Mouse (Mus musculus) cortical plate, adult 2 months (tissue): ENCODE results near the gene Kif5a. TPM values are rescaled to one million over a fixed set of nuclear protein-coding genes. Genes with fewer than 3 reads are reported as not detected.

Experiments used
- H3K27ac ChIP-seq: fragments of 200-500 bp; 2 replicates; pipeline ENCODE4 v1.5.1; 2012; ENCODE audit warnings: low read length, control low read depth, inconsistent platforms; ENCODE audit not compliant: insufficient read depth
- H3K4me1 ChIP-seq: fragments of 200-500 bp; 2 replicates; pipeline ENCODE4 v1.6.1; 2011; ENCODE audit warnings: low read length; ENCODE audit not compliant: control insufficient read depth, insufficient read depth
- H3K4me3 ChIP-seq: fragments of 200-500 bp; 2 replicates; pipeline ENCODE4 v1.5.1; 2011; ENCODE audit warnings: mild to moderate bottlenecking, low read length, control low read depth; ENCODE audit not compliant: insufficient read depth
- CTCF ChIP-seq: fragments of 200-500 bp; IDR thresholded peaks from 2 replicates; pipeline ENCODE4 v1.5.1; 2011; ENCODE audit warnings: mild to moderate bottlenecking, control low read depth, low read length; ENCODE audit not compliant: insufficient read depth; ENCODE audit errors: extremely low read depth
- POLR2A ChIP-seq: fragments of 200-500 bp; IDR thresholded peaks from 2 replicates; pipeline ENCODE4 v1.6.1; 2011; ENCODE audit warnings: mild to moderate bottlenecking, low read length, control low read depth; ENCODE audit not compliant: insufficient read depth; ENCODE audit errors: extremely low read depth
- polyA plus RNA-seq: library from polyadenylated mRNA; depleted of rRNA; stranded (reverse); fragments of >200 nt; gene quantifications from 2 replicates; pipeline ENCODE4 v1.2.3, GENCODE M21; 2012

Gene Kif5a
- polyA plus RNA-seq, 1 experiment: 1,251 TPM

DNA sequence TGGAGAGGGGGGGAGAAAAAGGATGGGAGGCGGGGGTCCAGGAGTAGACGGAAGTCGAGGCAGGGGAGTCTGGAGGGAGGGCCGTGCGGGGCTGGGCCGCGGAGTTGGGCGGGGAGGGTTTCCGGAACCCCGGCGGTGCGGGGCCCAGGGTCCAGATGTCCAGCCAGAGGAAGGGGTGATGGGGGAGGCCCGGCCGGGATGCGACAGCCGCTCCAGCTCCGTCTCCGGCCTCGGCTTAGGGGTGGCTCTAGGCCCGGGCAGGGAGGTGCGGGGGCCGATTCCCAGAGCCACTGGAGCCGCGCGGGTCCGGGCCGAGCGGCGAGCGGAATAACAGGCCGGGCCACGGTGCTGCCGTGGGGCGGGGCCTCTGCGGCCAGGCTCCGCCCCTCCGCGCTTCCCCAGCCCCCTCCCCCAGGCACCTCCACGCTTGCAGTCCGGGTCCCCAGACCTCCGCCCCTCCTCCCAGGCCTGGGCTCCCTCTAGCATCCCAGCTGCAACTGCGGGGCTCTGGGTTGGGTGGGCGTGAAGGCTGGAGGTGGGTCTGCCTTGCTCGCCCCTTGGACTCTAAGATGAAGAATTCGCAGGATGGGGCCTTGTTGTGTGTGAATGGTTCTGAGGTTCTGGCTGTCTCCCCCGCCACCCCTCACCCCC, 74.6 kb downstream of the Kif5a start:
- Histone ChIP-seq H3K27ac (peak overlapping the region; percentile 85; the same call in 1 of the 2 replicates), H3K4me1 (peaks cover 3% of the 10 kb centered on the region), H3K4me3 (peak overlapping the region; percentile 68)
- TF ChIP-seq POLR2A: peak; percentile 32; the same call in 1 of the 2 replicates
- no peak for TF ChIP-seq CTCF

DNA sequence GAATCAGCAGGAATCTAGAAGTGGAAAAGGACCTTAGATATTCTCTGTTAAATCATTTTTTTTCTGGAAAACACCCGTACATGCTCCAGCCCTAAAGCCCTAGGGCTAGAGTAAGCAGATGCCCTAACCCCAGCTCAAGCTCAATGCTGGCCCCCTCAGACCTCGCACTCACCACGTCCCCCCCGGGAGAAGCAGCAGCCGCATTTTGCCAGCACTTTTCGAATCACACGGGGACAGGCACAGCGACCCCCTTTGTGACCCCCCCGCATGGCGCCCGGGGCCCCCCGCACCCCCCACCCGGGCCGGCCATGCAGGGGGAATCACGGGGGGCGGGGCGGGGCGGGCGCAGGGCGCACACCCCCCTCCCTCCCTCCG, 75.1 kb downstream of the Kif5a start:
- peak overlapping the region; percentile 74; the same call in 1 of the 2 replicates for H3K27ac ChIP-seq
- peaks cover 3% of the 10 kb centered on the region for H3K4me1 ChIP-seq
- H3K4me3 ChIP-seq: peak overlapping the region; percentile 68
- TF ChIP-seq CTCF (no peak), POLR2A (no peak)

DNA sequence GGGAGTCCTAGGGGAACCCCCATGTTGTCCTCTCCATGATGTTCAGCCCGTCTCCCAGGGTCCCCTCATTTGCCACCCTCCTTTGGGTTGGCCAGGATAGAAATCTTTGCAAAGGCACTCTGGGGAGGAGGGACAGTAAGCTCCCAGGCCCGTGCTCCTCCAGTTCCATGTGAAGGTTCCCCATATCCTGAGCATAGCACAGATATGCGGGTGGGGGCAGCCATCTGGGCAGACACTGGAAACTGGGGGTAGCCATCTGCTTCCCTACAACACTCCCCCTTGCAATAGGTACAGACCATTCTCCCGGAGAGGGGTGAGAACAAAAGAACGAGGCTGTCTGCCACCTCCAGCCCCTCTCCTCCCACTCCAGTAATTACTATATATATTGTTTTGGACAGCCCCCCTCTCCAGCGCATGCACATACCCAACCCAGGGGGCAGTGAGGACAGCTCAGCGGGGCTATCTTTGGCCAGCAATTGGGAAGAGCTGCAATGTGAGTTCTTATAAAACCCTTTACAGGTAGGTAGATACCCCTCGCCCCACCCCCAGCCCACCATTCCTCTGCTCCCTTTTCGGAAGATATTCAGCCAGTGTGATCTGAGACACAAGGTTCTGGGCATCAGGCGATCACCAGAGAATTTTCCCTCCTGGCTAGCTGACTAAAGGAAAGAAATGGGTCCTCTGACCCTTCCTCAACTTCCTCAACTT, 75.6 kb downstream of the Kif5a start:
- Histone ChIP-seq H3K4me1 (peaks cover 3% of the 10 kb centered on the region), H3K27ac (peak overlapping the region; percentile 74; the same call in 1 of the 2 replicates)

DNA sequence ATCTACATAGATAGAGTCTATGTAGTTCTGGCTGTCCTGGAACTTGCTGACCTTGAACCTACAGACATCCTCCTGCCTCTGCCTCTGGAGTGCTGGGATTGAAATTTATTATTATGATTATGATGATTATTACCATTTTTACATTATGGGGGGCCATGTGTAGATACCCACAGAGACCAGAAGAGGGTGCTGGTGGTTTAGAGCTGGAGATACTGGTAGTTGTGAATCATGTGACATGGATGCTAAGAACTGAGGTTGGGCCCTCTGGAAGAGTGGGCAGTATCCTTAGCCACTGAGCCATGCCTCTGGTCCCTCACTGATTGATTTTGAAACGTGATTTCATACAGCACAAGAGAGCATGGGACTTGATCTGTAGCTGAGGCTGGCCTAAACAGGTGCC, 76.7 kb downstream of the Kif5a start:
- Histone ChIP-seq H3K4me1 (peaks cover 3% of the 10 kb centered on the region), H3K27ac (no peak overlapping the region), H3K4me3 (peak overlapping the region; percentile 68; the same call in 1 of the 2 replicates)
- no peak for TF ChIP-seq POLR2A
- TF ChIP-seq CTCF: peak; percentile 29; the same call in 1 of the 2 replicates

More for the DNA sequence above, 75.6 kb downstream of the Kif5a start:
- peak overlapping the region; percentile 68 for H3K4me3 ChIP-seq
- TF ChIP-seq CTCF: no peak
- no peak for TF ChIP-seq POLR2A

DNA sequence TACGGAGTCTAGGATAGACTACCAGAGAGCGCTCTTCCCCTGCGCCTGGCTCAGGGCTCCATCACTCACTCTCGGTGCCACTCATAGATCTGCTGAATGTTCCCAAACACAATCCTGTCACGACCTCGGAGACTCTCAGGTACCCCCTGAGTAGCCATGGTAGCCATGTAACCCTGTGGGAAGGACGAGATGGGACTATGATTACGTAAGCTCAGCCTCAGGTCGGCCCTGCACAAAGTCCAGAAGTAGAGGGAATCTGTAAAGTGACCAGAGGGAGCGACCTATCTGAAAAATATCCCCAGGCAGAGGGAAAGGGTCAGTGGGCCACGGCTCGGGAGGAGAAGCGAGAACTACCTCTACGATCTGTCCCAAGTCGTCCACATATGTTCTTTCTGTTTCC, 77.6 kb downstream of the Kif5a start:
- H3K4me3 ChIP-seq: no peak overlapping the region
- no peak overlapping the region for H3K27ac ChIP-seq
- peaks cover 3% of the 10 kb centered on the region for H3K4me1 ChIP-seq
- no peak for TF ChIP-seq CTCF
- no peak for TF ChIP-seq POLR2A

DNA sequence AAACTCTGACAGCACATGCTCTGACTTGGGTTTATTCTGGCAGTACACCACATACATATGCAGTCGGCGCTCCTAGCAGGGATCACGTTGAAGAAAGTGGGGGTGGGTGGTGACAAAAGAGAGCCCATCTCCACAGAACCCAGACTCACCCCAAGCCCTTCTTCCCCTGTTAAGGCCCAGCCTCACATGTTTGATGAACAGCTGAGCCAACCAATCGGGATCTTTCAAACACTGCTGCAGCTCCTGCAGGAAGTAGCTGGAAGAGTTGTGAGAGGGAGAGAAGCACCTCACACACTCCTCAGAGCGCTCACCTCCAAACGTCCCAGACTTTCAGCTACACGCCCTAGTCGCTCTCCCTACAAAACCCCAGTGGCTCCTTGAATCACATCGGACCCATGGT, 78.0 kb downstream of the Kif5a start:
- H3K4me1 ChIP-seq: peaks cover 3% of the 10 kb centered on the region
- no peak overlapping the region for H3K4me3 ChIP-seq
- no peak for TF ChIP-seq POLR2A
- TF ChIP-seq CTCF: no peak
- no peak overlapping the region for H3K27ac ChIP-seq

DNA sequence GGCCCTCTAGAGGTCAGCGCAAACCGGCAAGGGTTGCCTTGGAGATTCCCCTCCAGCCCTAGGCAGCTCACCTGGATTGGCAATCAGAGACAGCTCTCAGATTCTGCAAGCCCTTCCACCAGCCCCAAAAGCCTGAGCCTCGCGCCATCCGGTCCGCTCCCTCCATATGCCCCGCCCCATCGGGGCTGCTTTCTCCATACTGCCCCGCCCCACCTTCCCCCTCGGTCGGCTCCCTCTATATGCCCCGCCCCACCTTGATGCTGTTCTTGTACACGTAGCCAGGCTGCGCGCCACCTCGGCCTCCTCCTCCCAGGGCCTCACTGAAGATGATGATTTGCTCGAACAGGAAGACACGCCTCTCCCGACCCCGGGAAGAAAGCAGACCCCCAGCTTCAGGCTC, 79.4 kb downstream of the Kif5a start:
- H3K4me3 ChIP-seq: no peak overlapping the region
- no peak overlapping the region for H3K27ac ChIP-seq
- H3K4me1 ChIP-seq: peaks cover 5% of the 10 kb centered on the region; the same call in 1 of the 2 replicates
- TF ChIP-seq POLR2A (no peak), CTCF (no peak)

DNA sequence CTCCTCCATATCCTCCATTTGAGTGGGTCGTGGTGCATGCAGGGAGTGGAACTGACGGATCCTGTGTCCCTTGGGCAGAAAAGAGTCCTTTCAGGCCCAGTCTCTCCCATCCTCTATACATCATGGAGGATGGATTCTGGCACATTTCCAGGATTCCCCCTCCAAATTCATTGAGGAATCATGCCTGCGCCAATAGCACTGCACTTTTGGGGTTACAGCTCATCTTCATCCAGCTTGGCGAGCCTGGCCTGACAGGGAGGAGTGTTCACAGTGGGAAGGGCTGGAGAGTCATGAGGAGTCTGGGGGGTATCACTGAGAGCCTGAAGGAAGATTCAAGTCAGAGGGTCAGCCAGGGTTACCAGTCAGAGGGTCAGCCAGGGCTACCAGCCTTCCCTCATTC, 80.5 kb downstream of the Kif5a start:
- Histone ChIP-seq H3K27ac (no peak overlapping the region), H3K4me3 (no peak overlapping the region), H3K4me1 (peaks cover 8% of the 10 kb centered on the region; the same call in 1 of the 2 replicates)
- TF ChIP-seq POLR2A (no peak), CTCF (no peak)

DNA sequence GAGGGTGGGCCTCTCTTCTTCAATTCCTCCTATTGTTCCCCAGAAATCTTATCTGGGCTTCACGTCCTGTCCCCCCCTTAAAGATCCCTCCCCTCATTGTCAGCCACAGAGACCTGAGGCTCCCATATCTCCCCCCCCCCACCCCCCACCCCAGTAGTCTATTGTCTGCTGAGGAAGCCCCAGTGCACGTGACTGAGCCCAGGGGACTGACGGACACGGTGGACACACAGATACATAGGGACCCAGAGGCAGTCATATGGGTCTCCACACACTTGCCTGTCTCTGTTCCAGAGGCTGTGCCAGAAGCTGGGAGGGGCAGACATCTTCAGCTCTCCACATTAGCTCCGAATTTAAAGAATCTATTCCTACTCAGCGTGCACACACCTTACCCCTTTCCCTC, 81.6 kb downstream of the Kif5a start:
- peaks cover 8% of the 10 kb centered on the region; the same call in 1 of the 2 replicates for H3K4me1 ChIP-seq
- TF ChIP-seq POLR2A (no peak), CTCF (no peak)
- H3K27ac ChIP-seq: no peak overlapping the region
- no peak overlapping the region for H3K4me3 ChIP-seq

DNA sequence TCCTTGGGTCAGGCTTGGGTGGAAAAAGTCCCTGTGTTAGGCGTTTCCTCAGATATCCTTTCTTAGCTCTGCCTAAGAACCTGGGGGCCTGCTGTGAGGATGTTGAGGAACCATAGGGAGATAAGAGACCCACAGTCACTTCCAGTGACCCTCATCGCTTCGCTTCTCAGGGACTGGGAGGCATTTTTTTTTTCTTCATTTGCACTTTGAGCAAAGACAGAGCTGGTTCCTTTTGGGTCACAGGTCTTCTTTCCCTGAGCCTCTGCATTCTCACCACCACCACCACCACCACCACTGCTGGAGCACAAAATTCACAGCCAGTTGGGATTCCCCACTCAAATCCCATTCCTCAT, 82.5 kb downstream of the Kif5a start:
- H3K4me1 ChIP-seq: peaks cover 8% of the 10 kb centered on the region; the same call in 1 of the 2 replicates
- TF ChIP-seq POLR2A (no peak), CTCF (no peak)
- H3K4me3 ChIP-seq: no peak overlapping the region
- no peak overlapping the region for H3K27ac ChIP-seq
